Mouse (Mus musculus): ENCODE measurements around the gene Ube2n.

Ube2n gene

DNA sequence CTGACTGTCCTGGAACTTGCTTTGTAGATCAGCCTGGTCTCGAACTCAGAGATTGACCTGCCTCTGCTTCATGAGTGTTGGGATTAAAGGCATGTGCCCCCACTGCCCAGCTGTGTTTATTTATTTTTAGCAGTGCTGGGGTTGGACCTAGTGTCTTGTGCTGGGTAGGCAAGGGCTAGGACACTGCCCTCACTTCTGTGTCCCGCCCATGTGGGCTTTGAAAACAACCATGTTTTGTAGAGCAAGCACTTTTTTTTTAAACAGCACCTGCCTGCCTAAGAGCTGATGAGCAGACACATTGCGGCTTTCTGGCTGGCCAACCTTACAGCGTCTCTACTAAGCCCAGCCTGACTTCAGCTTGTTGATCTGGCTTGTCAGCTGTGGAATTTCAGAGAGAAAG is 76.3 kb downstream of the Ube2n start:
- no peak for DNase-seq (ENCODE audit: low read depth, low spot score)

DNA sequence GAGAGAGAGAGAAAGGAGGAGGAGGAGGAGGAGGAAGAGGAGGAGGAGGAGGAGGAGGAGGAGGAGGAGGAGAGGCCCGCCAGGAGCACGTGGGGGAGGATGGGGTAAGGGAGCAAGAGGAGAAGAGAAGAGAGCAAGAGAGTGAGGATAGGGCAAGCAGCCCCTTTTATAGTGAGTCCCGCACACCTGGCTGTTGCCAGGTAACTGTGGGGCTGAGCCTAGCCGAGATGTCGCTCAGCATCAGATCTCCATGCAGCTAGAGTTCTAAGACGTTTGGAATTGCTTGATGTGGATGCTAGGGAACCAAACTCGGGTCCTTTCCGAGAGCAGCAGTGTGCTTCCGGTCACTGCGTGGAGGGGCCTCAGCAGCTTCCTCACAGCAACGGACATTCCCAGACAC is 79.5 kb downstream of the Ube2n start:
- DNase-seq (ENCODE audit: low read depth, low spot score), result no peak
